ENCODE assay signal across 27 mouse cellular contexts in the genomic region with DNA sequence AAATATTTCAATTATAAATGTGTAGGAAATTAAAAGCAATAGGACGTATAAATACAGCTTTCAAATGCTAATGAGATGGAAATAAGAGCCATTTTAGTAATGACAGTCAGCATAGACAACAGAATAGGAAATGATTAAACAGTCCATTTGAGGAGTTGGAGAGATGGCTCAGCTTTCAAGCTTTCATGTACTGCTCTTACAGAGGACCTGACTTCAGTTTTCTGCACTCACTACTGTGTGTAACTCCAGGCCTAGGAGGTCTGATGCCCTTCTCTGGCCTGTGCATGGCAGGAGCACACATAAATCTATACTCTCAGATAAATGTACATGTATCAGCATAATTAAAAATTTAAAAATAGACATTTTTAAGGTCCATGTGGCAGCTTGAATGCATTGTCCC.
"Had no signal": no experiment of that assay in that cellular context is flagged by ENCODE, and none has a peak within 500 bp of the region (broad histone marks: within the 10 kb centered on the region; RNA-seq: fewer than 3 reads in every experiment).

No protein-coding gene starts in this region.

- H3K4me3 ChIP-seq: heart, adult 2 months; heart, embryonic 13.5 days; heart, embryonic 15.5 days; hindbrain, embryonic 13.5 days; hindbrain, embryonic 15.5 days; kidney, embryonic 15.5 days; limb, embryonic 13.5 days; limb, embryonic 15.5 days; liver, embryonic 13.5 days; liver, embryonic 15.5 days had no signal

- ATAC-seq: hindbrain, postnatal 0 days; intestine, embryonic 16.5 days had no signal

- H3K36me3 ChIP-seq: heart, embryonic 13.5 days; heart, embryonic 15.5 days; hindbrain, embryonic 13.5 days; hindbrain, embryonic 15.5 days; kidney, embryonic 15.5 days; limb, embryonic 13.5 days; limb, embryonic 15.5 days; liver, embryonic 13.5 days; liver, embryonic 15.5 days had no signal

- H3K4me2 ChIP-seq: heart, embryonic 11.5 days; heart, embryonic 13.5 days; heart, embryonic 15.5 days; hindbrain, embryonic 13.5 days; hindbrain, embryonic 15.5 days; kidney, embryonic 15.5 days; limb, embryonic 13.5 days; limb, embryonic 15.5 days; liver, embryonic 13.5 days; liver, embryonic 15.5 days had no signal

- H3K27me3 ChIP-seq: heart, embryonic 13.5 days; heart, embryonic 15.5 days; hindbrain, embryonic 13.5 days; hindbrain, embryonic 15.5 days; kidney, embryonic 15.5 days; limb, embryonic 13.5 days; limb, embryonic 15.5 days; liver, embryonic 13.5 days; liver, embryonic 15.5 days had no signal

- H3K9ac ChIP-seq: heart, embryonic 13.5 days; heart, embryonic 15.5 days; hindbrain, embryonic 13.5 days; hindbrain, embryonic 15.5 days; kidney, embryonic 15.5 days; limb, embryonic 13.5 days; limb, embryonic 15.5 days; liver, embryonic 13.5 days; liver, embryonic 15.5 days had no signal

- H3K27ac ChIP-seq: heart, adult 2 months; heart, embryonic 13.5 days; heart, embryonic 15.5 days; hindbrain, embryonic 13.5 days; hindbrain, embryonic 15.5 days; hindbrain, postnatal 0 days; kidney, embryonic 15.5 days; kidney, postnatal 0 days; limb, embryonic 13.5 days; limb, embryonic 15.5 days; liver, embryonic 13.5 days; liver, embryonic 15.5 days had no signal

- H3K4me1 ChIP-seq: kidney, embryonic 15.5 days; limb, embryonic 15.5 days; liver, embryonic 13.5 days; liver, embryonic 15.5 days had no signal

- H3K9me3 ChIP-seq: heart, embryonic 13.5 days; heart, embryonic 15.5 days; hindbrain, embryonic 13.5 days; hindbrain, embryonic 15.5 days; kidney, embryonic 15.5 days; limb, embryonic 13.5 days; limb, embryonic 15.5 days; liver, embryonic 13.5 days; liver, embryonic 15.5 days had no signal

- DNase-seq: gastrocnemius, postnatal 14 days; gastrocnemius, postnatal 36 days; heart, adult 11 months; heart, adult 2 months; heart, postnatal 14 days; heart, postnatal 36 days; kidney, adult 11 months; kidney, adult 2 months; kidney, adult 9 months; kidney, postnatal 14 days; kidney, postnatal 36 days; layer of hippocampus, adult 9-11 months; layer of hippocampus, postnatal 36 days; left cerebral cortex, postnatal 4 days; liver, embryonic 13.5 days had no signal
